Mouse (Mus musculus) Muller cell, postnatal 12 days (primary cell): ENCODE measurements around the gene Gm10750.
"Not testable (repeated sequence)": the region's sequence is repeated elsewhere in the genome, so short reads cannot be mapped to it uniquely, and the experiment has no call there.

Source experiments
- DNase-seq: peaks from one replicate; pipeline ENCODE4 v3.0.0-alpha.2; 2015; ENCODE audit errors: inconsistent ontology term

Gene Gm10750

GRCm38 (mm10) chr2:149017137-149017536, at the start of gene Gm10750:
TSS of gene Gm10750 (minus strand) at chr2:149017237.
- not testable (repeated sequence) for DNase-seq

GRCm38 (mm10) chr2:149004826-149005225, 12.2 kb downstream of the Gm10750 start:
- no peak for DNase-seq

GRCm38 (mm10) chr2:149003151-149003550, 13.9 kb downstream of the Gm10750 start, which contains the start of gene Gm1330:
TSS of gene Gm1330 (minus strand) at chr2:149003251.
- DNase-seq: no peak

GRCm38 (mm10) chr2:148995133-148995532, 21.9 kb downstream of the Gm10750 start:
- DNase-seq: no peak
